ENCODE assay signal across 29 mouse cellular contexts in genomic region chr2:92328206-92328605, GRCm38 (mm10). TPM values are rescaled to one million over a fixed set of nuclear protein-coding genes. Genes with fewer than 3 reads are reported as not detected.
"Had no signal": no experiment of that assay in that cellular context is flagged by ENCODE, and none has a peak within 500 bp of the region (broad histone marks: within the 10 kb centered on the region; RNA-seq: fewer than 3 reads in every experiment).

No protein-coding gene starts in this region.

- H3K9ac ChIP-seq: heart, embryonic 12.5 days; heart, embryonic 13.5 days; heart, embryonic 15.5 days; hindbrain, embryonic 12.5 days; hindbrain, embryonic 13.5 days; hindbrain, embryonic 14.5 days; hindbrain, embryonic 15.5 days; intestine, embryonic 15.5 days; kidney, embryonic 15.5 days had no signal

- H3K9me3 ChIP-seq: heart, embryonic 12.5 days; heart, embryonic 13.5 days; heart, embryonic 15.5 days; hindbrain, embryonic 10.5 days; hindbrain, embryonic 12.5 days; hindbrain, embryonic 13.5 days; hindbrain, embryonic 15.5 days; intestine, embryonic 15.5 days; kidney, embryonic 15.5 days had no signal

- H3K27ac ChIP-seq: heart, embryonic 13.5 days; heart, embryonic 15.5 days; hindbrain, embryonic 10.5 days; hindbrain, embryonic 12.5 days; hindbrain, embryonic 13.5 days; hindbrain, embryonic 14.5 days; hindbrain, embryonic 15.5 days; hindbrain, postnatal 0 days; intestine, embryonic 15.5 days; kidney, embryonic 15.5 days; kidney, postnatal 0 days; layer of hippocampus, adult 2 months; left cerebral cortex, adult 2 months had no signal

- H3K4me3 ChIP-seq: heart, embryonic 12.5 days; heart, embryonic 13.5 days; heart, embryonic 15.5 days; hindbrain, embryonic 10.5 days; hindbrain, embryonic 12.5 days; hindbrain, embryonic 13.5 days; hindbrain, embryonic 15.5 days; intestine, embryonic 15.5 days; kidney, embryonic 15.5 days; layer of hippocampus, adult 2 months; left cerebral cortex, adult 2 months had no signal

- H3K27me3 ChIP-seq: heart, embryonic 12.5 days; heart, embryonic 13.5 days; heart, embryonic 15.5 days; hindbrain, embryonic 12.5 days; hindbrain, embryonic 13.5 days; hindbrain, embryonic 15.5 days; intestine, embryonic 15.5 days; kidney, embryonic 15.5 days had no signal

- H3K4me1 ChIP-seq: hindbrain, embryonic 12.5 days; hindbrain, embryonic 13.5 days; hindbrain, embryonic 15.5 days; intestine, embryonic 15.5 days; kidney, embryonic 15.5 days had no signal

- DNase-seq: heart, postnatal 10 days; heart, postnatal 36 days; heart, postnatal 4 days; kidney, adult 11 months; kidney, adult 18-20 months; kidney, adult 2 months; kidney, adult 8-10 months; kidney, adult 9 months; kidney, postnatal 10 days; kidney, postnatal 14 days; kidney, postnatal 25 days; kidney, postnatal 36 days; kidney, postnatal 4 days; layer of hippocampus, adult 9-11 months; layer of hippocampus, postnatal 36 days had no signal

RNA-seq across cellular contexts. Expression of gene Large2, which starts 46.5 kb away (rescaled TPM):
- total RNA-seq: heart, postnatal 36 days had no signal
